Mouse (Mus musculus) kidney, adult 2 months (tissue): Measurements from ENCODE around the gene Cpne2. TPM values are rescaled to one million over a fixed set of nuclear protein-coding genes. Genes with fewer than 3 reads are reported as not detected.

Experiments
- DNase-seq: peaks from one replicate; pipeline ENCODE4 v3.0.0; 2021
- H3K27ac ChIP-seq: fragments of 200-500 bp; 2 replicates; pipeline ENCODE4 v1.5.1; 2012; ENCODE audit warnings: low read depth, low read length, control low read depth, inconsistent platforms; ENCODE audit not compliant: insufficient read depth
- H3K27me3 ChIP-seq: fragments of 200-500 bp; replicated peaks from 2 replicates; pipeline ENCODE4 v1.6.1; 2012; ENCODE audit warnings: mild to moderate bottlenecking, moderate library complexity, low read length, inconsistent platforms; ENCODE audit not compliant: control insufficient read depth, insufficient read depth
- H3K36me3 ChIP-seq: fragments of 200-500 bp; 2 replicates; pipeline ENCODE4 v1.6.1; 2012; ENCODE audit warnings: mild to moderate bottlenecking, moderate library complexity, low read length, inconsistent platforms; ENCODE audit not compliant: control insufficient read depth, insufficient read depth
- H3K4me1 ChIP-seq: fragments of 200-500 bp; 2 replicates; pipeline ENCODE4 v1.6.1; 2011; ENCODE audit warnings: low read length; ENCODE audit not compliant: control insufficient read depth, insufficient read depth
- H3K4me3 ChIP-seq: fragments of 200-500 bp; 2 replicates; pipeline ENCODE4 v1.5.1; 2011; ENCODE audit warnings: mild to moderate bottlenecking, low read depth, low read length, control low read depth; ENCODE audit not compliant: insufficient read depth
- CTCF ChIP-seq: fragments of 200-500 bp; conservative IDR thresholded peaks from 2 replicates; pipeline ENCODE4 v1.5.1; 2011; ENCODE audit warnings: low read depth, mild to moderate bottlenecking, control low read depth, low read length, moderate library complexity, mixed read lengths; ENCODE audit not compliant: insufficient read depth, insufficient read length
- POLR2A ChIP-seq: fragments of 200-500 bp; IDR thresholded peaks from one replicate; pipeline ENCODE4 v1.6.1; 2011; ENCODE audit warnings: low read depth, low read length, control low read depth
- WGBS: fragments of 180-500 bp; shearing (Covaris S2); methylation state at CpG from one replicate; pipeline ENCODE4 v1.1.7; 2018; 5-methylcytosine and 5-hydroxymethylcytosine counted together
- polyA plus RNA-seq: library from polyadenylated mRNA; depleted of rRNA; stranded (reverse); fragments of >200 nt; gene quantifications from 2 replicates; pipeline ENCODE4 v1.2.3, GENCODE M21; 2012

The Cpne2 gene
- polyA plus RNA-seq, 1 experiment = 28.9 TPM

DNA sequence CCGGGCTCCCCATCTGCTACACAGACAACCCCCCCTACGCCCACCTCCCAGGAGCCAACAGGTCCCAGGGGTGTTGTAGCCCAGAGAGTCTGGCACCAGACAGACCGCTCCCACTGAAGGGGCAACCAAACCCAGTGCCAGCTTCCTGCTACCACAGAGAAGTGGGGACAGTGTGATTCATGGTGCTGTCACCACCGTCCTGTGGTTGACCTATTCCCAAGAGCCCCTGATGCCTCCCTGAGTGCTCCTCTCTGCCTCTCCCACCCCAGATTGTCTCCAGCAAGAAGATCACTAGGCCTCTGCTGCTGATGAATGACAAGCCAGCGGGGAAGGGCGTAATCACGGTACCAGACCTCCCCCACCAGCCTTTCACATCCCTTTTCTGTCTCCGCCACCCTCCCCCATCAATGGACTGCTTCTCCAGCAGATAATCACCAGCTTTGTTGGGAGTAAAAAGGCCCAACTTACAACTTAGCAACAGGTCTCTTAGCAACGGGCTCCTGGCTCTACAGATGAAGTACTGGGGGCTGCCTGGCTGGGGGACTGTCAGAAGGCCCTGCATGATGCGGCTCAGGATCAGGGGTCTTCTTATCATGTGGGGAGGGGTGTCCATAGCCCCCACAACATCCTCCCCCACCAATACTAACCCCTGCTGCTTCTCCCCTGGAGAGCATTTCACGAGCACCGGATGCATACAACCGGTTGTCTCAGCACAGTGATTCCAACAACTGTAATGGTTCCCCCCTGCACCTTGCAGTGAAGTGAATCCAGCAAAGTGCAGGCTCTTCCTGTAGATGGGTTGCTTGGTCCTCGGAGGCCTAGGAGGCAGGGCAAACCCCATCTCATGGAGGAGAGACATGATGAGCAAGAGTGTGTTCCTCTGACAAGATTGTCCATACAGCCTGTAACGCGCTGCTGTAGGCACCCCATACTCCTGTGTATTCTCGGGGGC is 19.0 kb downstream of the Cpne2 start:
- H3K4me3 ChIP-seq = no peak overlapping the region
- TF ChIP-seq POLR2A (no peak), CTCF (no peak)
- no peak for DNase-seq
- WGBS = 77% methylated on average over 17 of the region's 17 CpGs
- H3K27ac ChIP-seq = no peak overlapping the region
- H3K27me3 ChIP-seq = no peaks in the 10 kb centered on the region
- no peaks in the 10 kb centered on the region for H3K4me1 ChIP-seq
- no peaks in the 10 kb centered on the region for H3K36me3 ChIP-seq

DNA sequence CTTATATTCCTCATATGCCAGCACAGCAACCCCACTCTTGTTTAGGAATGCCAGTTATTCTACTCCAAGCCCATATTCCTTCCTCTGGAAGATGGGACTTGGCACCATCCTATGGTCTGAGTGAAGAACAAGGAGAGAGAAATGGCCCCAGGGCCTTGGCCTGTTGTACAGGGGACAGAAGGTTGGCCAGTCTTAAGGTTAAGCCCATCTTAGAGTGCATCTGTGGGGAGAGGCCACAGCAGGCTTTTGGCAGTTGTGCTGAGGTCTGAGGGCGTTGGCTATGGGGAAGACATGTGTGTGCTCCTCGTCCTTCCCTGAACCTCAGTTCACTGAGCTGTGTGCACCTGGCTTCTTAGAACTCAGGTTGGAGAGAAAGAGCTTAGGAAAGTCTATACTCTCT is 19.9 kb downstream of the Cpne2 start:
- Histone ChIP-seq H3K27me3 (no peaks in the 10 kb centered on the region), H3K4me1 (no peaks in the 10 kb centered on the region), H3K4me3 (no peak overlapping the region), H3K27ac (no peak overlapping the region), H3K36me3 (no peaks in the 10 kb centered on the region)
- whole genome bisulfite sequencing = 98% methylated on average over 2 of the region's 2 CpGs
- no peak for DNase-seq
- TF ChIP-seq CTCF (no peak), POLR2A (no peak)

GRCm38 (mm10) chr8:94557281-94557680 is 24.5 kb downstream of the Cpne2 start:
- no peak for DNase-seq
- WGBS = 60% methylated on average over 3 of the region's 3 CpGs
- Histone ChIP-seq H3K36me3 (no peaks in the 10 kb centered on the region), H3K27ac (no peak overlapping the region), H3K27me3 (no peaks in the 10 kb centered on the region), H3K4me3 (no peak overlapping the region), H3K4me1 (no peaks in the 10 kb centered on the region)
- TF ChIP-seq CTCF (no peak), POLR2A (no peak)

- TF ChIP-seq POLR2A (no peak), CTCF (no peak)
- Histone ChIP-seq H3K27me3 (no peaks in the 10 kb centered on the region), H3K36me3 (no peaks in the 10 kb centered on the region), H3K4me3 (no peak overlapping the region), H3K4me1 (no peaks in the 10 kb centered on the region), H3K27ac (no peak overlapping the region)
- WGBS = 79% methylated on average over 5 of the region's 5 CpGs
- DNase-seq = no peak
Measured at GRCm38 (mm10) chr8:94561256-94561655, 28.5 kb downstream of the Cpne2 start.

DNA sequence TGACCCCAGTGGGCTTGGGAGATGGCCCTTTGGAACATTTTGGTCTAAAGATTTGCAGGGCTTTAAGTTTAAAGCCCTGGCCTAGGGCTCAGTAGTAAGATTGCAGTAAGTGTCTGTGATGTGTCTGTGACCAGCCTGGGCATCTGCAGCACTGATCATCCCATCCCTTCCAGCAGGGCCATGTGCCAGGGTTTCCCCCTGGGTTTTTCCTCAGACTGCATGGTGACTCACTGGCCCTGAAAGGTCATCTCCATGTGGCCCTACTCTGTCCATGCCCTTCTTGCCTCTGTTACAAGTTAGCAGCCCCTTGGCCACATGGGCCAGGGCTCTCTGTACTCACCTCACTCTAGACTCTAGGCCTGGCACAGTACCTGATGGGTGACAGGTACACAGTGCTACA is 31.6 kb downstream of the Cpne2 start:
- H3K27ac ChIP-seq = no peak overlapping the region
- H3K4me1 ChIP-seq = 0 out of 2 replicates have a peak, but pooled peaks cover 5% of the 10 kb centered on the region
- H3K36me3 ChIP-seq = no peaks in the 10 kb centered on the region
- DNase-seq = no peak
- TF ChIP-seq CTCF (no peak), POLR2A (no peak)
- no peaks in the 10 kb centered on the region for H3K27me3 ChIP-seq
- no peak overlapping the region for H3K4me3 ChIP-seq

GRCm38 (mm10) chr8:94566033-94566432 is 33.2 kb downstream of the Cpne2 start:
- Histone ChIP-seq H3K36me3 (no peaks in the 10 kb centered on the region), H3K27me3 (no peaks in the 10 kb centered on the region), H3K27ac (no peak overlapping the region), H3K4me1 (0 out of 2 replicates have a peak, but pooled peaks cover 5% of the 10 kb centered on the region), H3K4me3 (no peak overlapping the region)
- no peak for DNase-seq
- TF ChIP-seq CTCF (no peak), POLR2A (no peak)
- WGBS = 75% methylated on average over 6 of the region's 6 CpGs

GRCm38 (mm10) chr8:94566446-94567158 is 33.8 kb downstream of the Cpne2 start:
- no peaks in the 10 kb centered on the region for H3K36me3 ChIP-seq
- no peak overlapping the region for H3K4me3 ChIP-seq
- H3K4me1 ChIP-seq = 0 out of 2 replicates have a peak, but pooled peaks cover 5% of the 10 kb centered on the region
- no peaks in the 10 kb centered on the region for H3K27me3 ChIP-seq
- 47% methylated on average over 15 of the region's 15 CpGs for WGBS
- peak; percentile 59 for DNase-seq
- no peak for TF ChIP-seq CTCF
- no peak for TF ChIP-seq POLR2A
- H3K27ac ChIP-seq = no peak overlapping the region
